Mouse (Mus musculus) G1E (cell line): ENCODE data around the gene Mpzl3.

Experiments used
- CTCF ChIP-seq: IDR thresholded peaks from 2 replicates; pipeline ENCODE4 v1.5.1; 2012; ENCODE audit warnings: low read depth, low read length, inconsistent platforms, mixed read lengths
- TAL1 ChIP-seq: conservative IDR thresholded peaks from 2 replicates; pipeline ENCODE4 v1.6.1; 2012; ENCODE audit warnings: low read depth, low read length, inconsistent platforms, mixed read lengths

- TF ChIP-seq CTCF (no peak), TAL1 (no peak)
Measured at GRCm38 (mm10) chr9:45034526-45034925, 20.5 kb upstream of the Mpzl3 start.
